10 mouse cellular contexts compared by ENCODE assay signal in the genomic region with DNA sequence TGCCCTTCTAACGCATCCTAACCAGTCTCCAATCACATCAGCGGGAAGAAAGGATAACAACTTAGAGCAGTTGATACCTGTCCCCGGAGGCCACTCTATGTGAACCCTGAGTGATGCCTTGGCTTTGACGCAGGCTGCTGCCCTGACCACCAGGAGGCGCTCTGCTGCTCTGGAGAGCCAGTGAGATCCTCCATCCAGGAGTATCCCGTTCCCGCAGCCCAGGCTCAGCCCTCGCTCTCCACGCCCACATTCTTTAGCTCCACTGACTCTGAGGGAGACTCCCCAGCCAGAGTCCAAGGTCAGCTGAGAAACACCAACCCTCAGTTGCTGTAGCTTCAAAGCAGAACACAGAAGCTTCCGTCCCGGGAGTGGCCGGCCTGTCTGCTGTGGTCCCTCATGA.
A peak's percentile ranks its signal among the peaks of the same experiment; 100 is the strongest.
DNase-seq lines count a peak whose midpoint lies in the region; ATAC-seq and TF ChIP-seq lines count a peak whose summit lies in the region.
"Had no signal": no experiment of that assay in that cellular context is flagged by ENCODE, and none has a peak within 500 bp of the region (broad histone marks: within the 10 kb centered on the region; RNA-seq: fewer than 3 reads in every experiment).

No protein-coding gene starts in this region.

- H3K4me3 ChIP-seq in forebrain, embryonic 14.5 days (ENCODE audit: low read depth, low read length), result no peak overlapping the region
- H3K4me3 ChIP-seq in liver, postnatal 0 days (ENCODE audit: low read depth, low read length), result no peak overlapping the region
- H3K4me3 ChIP-seq: myocyte had no signal

- ATAC-seq in forebrain, embryonic 14.5 days, result no peak
- ATAC-seq in liver, postnatal 0 days, result no peak
- ATAC-seq: Patski had no signal

- H3K4me1 ChIP-seq in forebrain, embryonic 14.5 days (ENCODE audit: control insufficient read depth, insufficient read depth, low read length), result no peaks in the 10 kb centered on the region
- H3K4me1 ChIP-seq in liver, postnatal 0 days (ENCODE audit: insufficient read depth), result no peaks in the 10 kb centered on the region

- DNase-seq in layer of hippocampus, adult 18-20 months (ENCODE audit: low spot score in 2 of 2), result peak; percentile 31 to 65
- DNase-seq in layer of hippocampus, postnatal 36 days, result no peak
- DNase-seq in adrenal gland, adult 8-10 months, result peak; percentile 12
- DNase-seq in forebrain, embryonic 14.5 days (ENCODE audit: low spot score), result peak; percentile 64
- peak; percentile 29 for DNase-seq in kidney, adult 18-20 months
- DNase-seq in liver, postnatal 0 days, result peak; percentile 19
- DNase-seq in right cerebral cortex, postnatal 4 days, result peak; percentile 54
- no peak for DNase-seq in thymus, postnatal 10 days (ENCODE audit: low spot score in 2 of 2)

- H3K27me3 ChIP-seq in forebrain, embryonic 14.5 days (replicated peaks; ENCODE audit: control insufficient read depth, insufficient read depth, low read length), result no peaks in the 10 kb centered on the region
- H3K27me3 ChIP-seq in liver, postnatal 0 days (ENCODE audit: insufficient read depth, low read length), result no peaks in the 10 kb centered on the region
- H3K27me3 ChIP-seq: Patski had no signal

- TF ChIP-seq EP300 in liver, postnatal 0 days (IDR thresholded peaks at IDR 0.05; ENCODE audit: low read depth), result no peak

- 11% methylated on average over 12 of the region's 12 CpGs for WGBS in forebrain, embryonic 14.5 days
- WGBS in liver, postnatal 0 days (ENCODE audit: insufficient replicate concordance), result 13% methylated on average over 12 of the region's 12 CpGs

- H3K4me2 ChIP-seq in forebrain, embryonic 14.5 days (ENCODE audit: low read length), result no peak overlapping the region
- H3K4me2 ChIP-seq in liver, postnatal 0 days (ENCODE audit: low read depth, low read length), result no peak overlapping the region

- H3K27ac ChIP-seq in forebrain, embryonic 14.5 days (ENCODE audit: low read depth, low read length), result no peak overlapping the region
- no peak overlapping the region for H3K27ac ChIP-seq in liver, postnatal 0 days (ENCODE audit: low read depth)

- H3K36me3 ChIP-seq in forebrain, embryonic 14.5 days (ENCODE audit: control insufficient read depth, insufficient read depth, low read length), result no peaks in the 10 kb centered on the region
- H3K36me3 ChIP-seq in liver, postnatal 0 days (replicated peaks; ENCODE audit: insufficient read depth, low read length), result no peaks in the 10 kb centered on the region

- H3K9ac ChIP-seq in forebrain, embryonic 14.5 days (ENCODE audit: low read length), result no peak overlapping the region
- no peak overlapping the region for H3K9ac ChIP-seq in liver, postnatal 0 days (replicated peaks)

- TF ChIP-seq CTCF in liver, postnatal 0 days (IDR thresholded peaks at IDR 0.05; ENCODE audit: low read depth), result peak; percentile 41

- H3K9me3 ChIP-seq in forebrain, embryonic 14.5 days (replicated peaks; ENCODE audit: control insufficient read depth, low read length), result no peaks in the 10 kb centered on the region
- peaks cover 5% of the 10 kb centered on the region for H3K9me3 ChIP-seq in liver, postnatal 0 days (ENCODE audit: low read length)

Comparison
In these comparisons a context has a peak if more than half of its experiments do, and no peak if none do; other contexts are left out.
1. DNase-seq: peak in layer of hippocampus, adult 18-20 months (2 of 2), adrenal gland, adult 8-10 months (single experiment), forebrain, embryonic 14.5 days (single experiment), kidney, adult 18-20 months (single experiment), liver, postnatal 0 days (single experiment) and right cerebral cortex, postnatal 4 days (single experiment); none in layer of hippocampus, postnatal 36 days (0 of 2) and thymus, postnatal 10 days (0 of 2).